Mouse (Mus musculus): ENCODE measurements around the gene Tekt1.
"Not testable (repeated sequence)": the region's sequence is repeated elsewhere in the genome, so short reads cannot be mapped to it uniquely, and the experiment has no call there.

The Tekt1 gene

GRCm38 (mm10) chr11:72343904-72344303 is 18.3 kb downstream of the Tekt1 start:
- DNase-seq (ENCODE audit: inconsistent age in 2 of 2, low spot score in 1 of 2), result peak; percentile 33 to 78

DNA sequence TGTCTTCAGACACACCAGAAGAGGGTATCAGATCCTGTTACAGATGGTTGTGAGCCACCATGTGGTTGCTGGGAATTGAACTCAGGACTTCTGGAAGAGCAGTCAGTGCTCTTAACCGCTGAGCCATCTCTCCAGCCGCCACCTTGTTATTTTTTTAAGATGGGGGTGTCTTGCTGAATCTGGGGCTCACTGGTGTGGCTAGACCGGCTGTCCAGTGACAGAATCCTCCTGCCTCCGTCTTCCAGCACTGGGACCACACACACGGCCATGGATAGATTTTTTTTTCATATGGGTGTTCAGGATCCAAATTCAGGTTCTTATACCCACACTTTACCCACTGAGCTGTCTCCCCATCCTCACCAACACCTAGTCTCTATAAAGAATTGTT is 19.0 kb downstream of the Tekt1 start:
- not testable (repeated sequence) for DNase-seq (ENCODE audit: inconsistent age in 2 of 2, low spot score in 1 of 2)

GRCm38 (mm10) chr11:72342549-72343237 is 19.5 kb downstream of the Tekt1 start:
- DNase-seq (ENCODE audit: inconsistent age in 2 of 2, low spot score in 1 of 2), result peak; percentile 51 to 87

DNA sequence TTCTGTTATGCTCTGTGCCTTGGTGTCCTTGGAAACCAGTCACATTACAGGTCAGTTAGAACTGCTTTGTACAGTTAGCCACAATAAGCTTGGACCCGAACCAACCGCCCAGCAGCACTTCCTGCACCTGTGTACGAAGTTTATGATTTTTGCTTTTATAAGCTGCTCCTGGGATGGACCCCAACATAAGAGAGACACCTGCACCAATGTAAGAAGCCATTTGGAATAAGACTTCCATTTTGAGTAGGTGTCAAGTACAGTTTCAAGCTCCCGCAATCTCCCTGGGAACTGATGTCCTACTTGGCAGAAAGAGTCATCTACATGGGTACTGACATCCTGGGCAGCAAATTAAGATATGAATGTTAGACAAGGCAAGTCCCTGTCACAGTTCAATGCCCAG is 22.5 kb downstream of the Tekt1 start:
- no peak for DNase-seq (ENCODE audit: inconsistent age in 2 of 2, low spot score in 1 of 2)

DNA sequence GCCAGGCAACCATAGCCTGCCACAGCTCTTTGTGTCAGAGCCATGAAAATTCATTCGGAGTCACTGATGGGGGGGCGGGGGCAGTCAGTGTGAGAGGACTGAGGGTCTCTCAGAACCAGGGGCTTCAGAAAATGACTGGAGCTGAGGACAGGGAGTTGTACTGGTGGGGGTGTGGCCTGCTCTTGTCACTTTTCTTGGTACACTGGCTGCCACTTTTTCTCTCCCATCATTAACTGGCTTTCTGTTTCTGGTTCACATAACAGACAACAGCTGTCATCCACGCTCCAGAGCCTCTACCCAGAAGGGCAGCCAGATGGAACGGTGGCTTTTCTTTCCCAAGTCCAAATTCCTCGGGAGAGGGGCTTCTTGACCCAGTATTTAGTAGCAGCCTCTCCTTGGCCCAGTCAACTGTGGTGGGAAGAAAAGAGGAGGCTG is 23.8 kb downstream of the Tekt1 start:
- DNase-seq (ENCODE audit: inconsistent age in 2 of 2, low spot score in 1 of 2), result no peak

DNA sequence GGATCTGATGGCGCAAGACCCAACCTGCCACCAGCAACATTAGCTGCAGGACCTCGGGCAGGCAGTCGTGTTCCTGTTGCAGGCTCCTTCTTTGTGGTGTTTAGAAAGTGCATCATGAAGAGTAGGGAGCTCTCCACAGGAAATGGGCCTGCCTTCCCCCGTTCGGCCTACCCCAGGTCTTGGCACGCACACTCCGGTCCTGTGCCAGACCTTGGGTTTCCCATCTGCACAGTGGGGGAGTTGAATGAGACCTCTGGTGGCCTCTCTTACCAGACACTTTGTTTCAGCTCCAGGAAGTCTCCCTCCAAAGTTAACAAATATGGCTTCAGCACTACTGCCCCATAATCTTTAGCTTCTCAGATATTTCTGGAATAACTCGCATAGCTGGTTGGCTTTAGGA is 25.5 kb downstream of the Tekt1 start:
- DNase-seq (ENCODE audit: inconsistent age in 2 of 2, low spot score in 1 of 2), result no peak

DNA sequence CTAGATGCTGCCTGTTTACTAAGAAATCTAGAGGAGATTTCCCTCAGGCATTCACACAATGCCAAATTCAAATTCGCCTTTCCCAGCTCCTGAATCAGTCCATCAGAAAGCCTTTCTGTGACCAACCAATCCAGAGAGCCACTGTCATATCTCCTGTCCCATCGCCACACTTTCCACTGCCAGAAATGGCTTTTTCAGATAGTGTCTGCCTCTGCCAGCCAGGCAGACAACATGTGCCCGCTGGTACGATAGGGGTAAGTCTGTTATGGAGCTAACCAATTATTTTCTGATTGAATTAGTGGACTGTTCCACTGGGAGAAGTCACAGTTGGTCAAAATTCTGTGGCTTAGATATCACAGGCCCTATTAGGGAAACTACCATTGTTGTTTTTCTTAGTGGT is 27.6 kb downstream of the Tekt1 start:
- DNase-seq (ENCODE audit: inconsistent age in 2 of 2, low spot score in 1 of 2), result no peak

DNA sequence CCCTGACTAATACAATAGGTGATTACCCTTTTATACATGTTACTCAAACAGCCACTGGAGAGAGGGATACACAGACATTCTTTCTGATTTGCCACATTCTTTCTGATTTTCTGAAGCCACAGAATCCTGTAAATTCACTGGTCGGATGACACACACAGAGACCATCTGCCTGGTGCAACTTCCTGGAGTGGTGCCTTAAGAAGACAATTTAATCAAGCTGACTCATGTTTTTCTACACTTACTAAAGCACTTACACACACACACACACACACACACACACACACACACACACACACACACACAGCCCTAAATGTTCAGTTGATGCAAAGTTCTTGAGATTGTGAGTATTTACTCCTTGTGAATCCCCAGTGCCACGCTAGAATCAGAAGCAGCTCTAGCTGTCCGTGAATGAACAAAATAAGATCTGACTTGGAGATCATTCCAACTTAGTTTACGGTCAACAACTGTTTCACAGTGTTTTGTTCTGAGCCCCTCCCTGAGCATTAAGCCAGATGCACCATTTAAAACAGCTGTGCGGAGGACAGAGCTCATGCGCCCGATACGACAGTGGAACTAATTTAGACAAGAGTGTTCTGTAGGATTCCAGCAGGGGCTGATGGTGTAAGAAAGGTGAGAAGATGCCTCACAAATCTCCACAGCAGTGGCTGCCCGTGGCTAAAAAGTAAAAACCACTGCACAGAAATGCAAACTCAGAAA is 29.1 kb downstream of the Tekt1 start:
- DNase-seq (ENCODE audit: inconsistent age in 2 of 2, low spot score in 1 of 2), result no peak

- DNase-seq (ENCODE audit: inconsistent age in 2 of 2, low spot score in 1 of 2), result no peak
These were observed 36.5 kb downstream of the Tekt1 start for GRCm38 (mm10) chr11:72325701-72326100.

GRCm38 (mm10) chr11:72324431-72324830 is 37.8 kb downstream of the Tekt1 start:
- no peak for DNase-seq (ENCODE audit: inconsistent age in 2 of 2, low spot score in 1 of 2)

DNA sequence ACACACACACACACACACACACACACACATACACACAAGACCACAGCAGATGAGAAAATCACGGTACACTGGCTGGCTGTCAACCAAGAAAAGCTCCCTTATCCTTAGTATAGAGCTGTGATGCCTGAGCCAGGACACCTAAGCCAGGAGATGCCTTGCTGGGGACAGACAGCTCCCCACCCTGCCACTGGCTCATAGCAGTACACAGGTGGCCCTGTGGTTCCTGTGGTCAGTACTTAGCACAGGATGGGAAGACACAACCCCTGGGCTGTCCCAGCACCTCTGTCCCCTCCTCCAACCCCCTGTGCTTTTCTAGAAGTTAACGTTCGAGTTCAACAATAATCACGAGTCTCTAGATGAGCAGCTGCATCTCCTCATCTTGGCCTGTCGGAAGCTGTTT is 44.2 kb downstream of the Tekt1 start:
- DNase-seq (ENCODE audit: inconsistent age in 2 of 2, low spot score in 1 of 2), result no peak

GRCm38 (mm10) chr11:72314151-72314895 is 47.9 kb downstream of the Tekt1 start, which contains the start of gene Fbxo39:
TSS of gene Fbxo39 (plus strand) at chr11:72314444.
- no peak for DNase-seq (ENCODE audit: inconsistent age in 2 of 2, low spot score in 1 of 2)

GRCm38 (mm10) chr11:72311355-72312001 is 50.8 kb downstream of the Tekt1 start:
- no peak for DNase-seq (ENCODE audit: inconsistent age in 2 of 2, low spot score in 1 of 2)

- no peak for DNase-seq (ENCODE audit: inconsistent age in 2 of 2, low spot score in 1 of 2)
These were observed 51.8 kb downstream of the Tekt1 start for GRCm38 (mm10) chr11:72310491-72310890.

GRCm38 (mm10) chr11:72308982-72309381 is 53.3 kb downstream of the Tekt1 start:
- peak in 1 of 2 experiments; percentile 38 for DNase-seq (ENCODE audit: inconsistent age in 2 of 2, low spot score in 1 of 2)

GRCm38 (mm10) chr11:72307461-72307860 is 54.8 kb downstream of the Tekt1 start:
- DNase-seq (ENCODE audit: inconsistent age in 2 of 2, low spot score in 1 of 2), result no peak

- peak; percentile 46 to 72 for DNase-seq (ENCODE audit: inconsistent age in 2 of 2, low spot score in 1 of 2)
These were observed 60.0 kb downstream of the Tekt1 start for GRCm38 (mm10) chr11:72302230-72302629.

DNA sequence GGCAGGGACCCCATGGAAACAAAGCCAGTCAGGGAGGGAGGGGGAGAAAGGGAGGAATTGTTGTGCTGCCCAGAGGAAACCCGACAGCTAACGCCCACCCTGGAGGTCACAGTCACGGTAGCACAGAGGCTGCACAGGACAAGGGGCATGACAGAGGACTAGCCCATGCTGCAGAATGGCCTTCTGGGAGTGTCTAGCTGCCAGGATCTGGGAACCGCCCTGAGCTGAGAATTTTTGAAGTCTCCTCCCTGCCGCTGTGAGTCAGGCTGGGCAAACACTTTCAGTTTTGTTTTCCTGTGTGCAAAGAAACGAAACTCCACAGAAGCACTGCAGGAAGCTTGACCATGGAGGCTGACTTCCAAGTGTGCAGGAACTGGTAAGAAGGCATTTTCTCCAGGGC is 60.9 kb downstream of the Tekt1 start, which contains the start of gene Xaf1:
TSS of gene Xaf1 (plus strand) at position 296 of the 400 bp plus-strand sequence.
- peak; percentile 80 to 92 for DNase-seq (ENCODE audit: inconsistent age in 2 of 2, low spot score in 1 of 2)

All from adrenal gland, adult (tissue).